Mouse (Mus musculus) E14TG2a.4 (cell line): ENCODE measurements around the gene Maff.

Experiments used
- CTCF ChIP-seq: conservative IDR thresholded peaks from 2 replicates; pipeline ENCODE4 v1.5.1; 2014; ENCODE audit warnings: low read length
- NANOG ChIP-seq: IDR thresholded peaks from 2 replicates; pipeline ENCODE4 v1.6.1; 2014; ENCODE audit warnings: borderline replicate concordance, low read length, mixed read lengths

DNA sequence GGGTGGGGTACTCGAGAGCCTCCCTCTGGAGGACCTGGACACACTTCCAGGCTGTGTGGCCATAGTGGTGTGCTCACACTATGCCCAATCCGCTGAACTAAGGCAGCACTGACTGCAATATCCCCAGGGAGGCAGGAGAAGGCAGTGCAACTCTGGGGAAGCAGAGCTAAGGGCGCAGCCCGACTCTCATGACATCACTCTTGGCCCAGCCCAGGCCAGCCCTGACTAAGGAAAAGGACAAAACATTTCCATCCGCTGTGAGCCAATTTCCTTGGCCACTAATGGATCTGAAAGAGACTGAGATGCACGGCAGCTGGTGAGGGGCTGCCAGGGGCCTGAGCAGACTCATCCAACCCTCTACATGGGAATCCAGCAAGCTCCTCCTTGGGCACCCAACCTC is 31.3 kb downstream of the Maff start:
- TF ChIP-seq CTCF (no peak), NANOG (no peak)
